Mouse (Mus musculus) small intestine, adult 2 months (tissue): Measurements from ENCODE around the gene Ccl2.

Source experiments
- CTCF ChIP-seq: fragments of 200-500 bp; IDR thresholded peaks from 2 replicates; pipeline ENCODE4 v1.5.1; 2012; ENCODE audit warnings: low read depth, mild to moderate bottlenecking, control low read depth, inconsistent platforms, low read length, moderate library complexity, mixed read lengths; ENCODE audit not compliant: insufficient replicate concordance, insufficient read length; ENCODE audit errors: extremely low read depth
- POLR2A ChIP-seq: fragments of 200-500 bp; IDR thresholded peaks from 2 replicates; pipeline ENCODE4 v1.6.1; 2012; ENCODE audit warnings: low read depth, mild to moderate bottlenecking, control low read depth, inconsistent platforms, low read length, moderate library complexity

GRCm38 (mm10) chr11:82080865-82081264, 45.5 kb downstream of the Ccl2 start:
- no peak for TF ChIP-seq POLR2A
- no peak for TF ChIP-seq CTCF
